In the genomic region with DNA sequence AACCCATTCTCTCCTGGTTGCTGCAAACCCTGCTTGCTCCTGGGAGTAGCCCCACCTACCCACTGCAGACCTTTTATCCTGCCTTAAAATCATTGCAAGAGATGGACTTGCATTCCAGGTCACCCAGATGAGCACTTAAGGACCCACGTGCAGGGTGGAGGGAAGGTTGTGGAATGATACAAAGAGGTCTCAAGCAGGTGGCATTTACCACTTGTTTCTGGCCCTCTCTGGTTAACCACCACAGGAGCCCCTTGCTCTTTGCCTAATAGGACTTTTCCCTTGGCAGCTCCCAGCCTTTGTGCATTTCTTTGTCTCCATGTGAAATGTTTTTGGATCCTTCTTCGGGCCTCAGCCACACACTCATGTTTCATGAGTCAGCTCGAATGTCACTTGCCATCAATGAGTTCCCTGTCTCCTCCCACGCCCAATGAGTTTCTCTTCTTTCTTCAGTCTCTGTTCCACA, we compare ENCODE assay signal across 13 mouse cellular contexts. TPM values are rescaled to one million over a fixed set of nuclear protein-coding genes. Genes with fewer than 3 reads are reported as not detected.
A peak's percentile ranks its signal among the peaks of the same experiment; 100 is the strongest.
DNase-seq lines count a peak whose midpoint lies in the region; ATAC-seq and TF ChIP-seq lines count a peak whose summit lies in the region.
"Had no signal": no experiment of that assay in that cellular context is flagged by ENCODE, and none has a peak within 500 bp of the region (broad histone marks: within the 10 kb centered on the region; RNA-seq: fewer than 3 reads in every experiment).

No protein-coding gene starts in this region.

- no peaks in the 10 kb centered on the region for H3K9me3 ChIP-seq in heart, embryonic 15.5 days (replicated peaks)
- H3K9me3 ChIP-seq: limb, embryonic 15.5 days had no signal

- H3K9ac ChIP-seq in heart, adult 2 months (ENCODE audit: low read depth, low read length) = no peak overlapping the region
- no peak overlapping the region for H3K9ac ChIP-seq in heart, embryonic 15.5 days
- H3K9ac ChIP-seq: limb, embryonic 15.5 days had no signal

- H3K27ac ChIP-seq in heart, adult 2 months = peak overlapping the region; percentile 36; the same call in 1 of the 2 replicates
- H3K27ac ChIP-seq in heart, embryonic 15.5 days = peak overlapping the region; percentile 77
- H3K27ac ChIP-seq: limb, embryonic 15.5 days had no signal

- H3K27me3 ChIP-seq in heart, adult 2 months (ENCODE audit: control insufficient read depth, insufficient read depth, low read length) = no peaks in the 10 kb centered on the region
- no peaks in the 10 kb centered on the region for H3K27me3 ChIP-seq in heart, embryonic 15.5 days
- H3K27me3 ChIP-seq: limb, embryonic 15.5 days had no signal

- no peak for ATAC-seq in heart, embryonic 15.5 days (replicated peaks; ENCODE audit: insufficient number of reproducible peaks, insufficient read depth, low FRiP score, low read depth)

- H3K36me3 ChIP-seq in heart, adult 2 months (ENCODE audit: control insufficient read depth, insufficient read depth, low read length) = peaks cover 12% of the 10 kb centered on the region
- H3K36me3 ChIP-seq in heart, embryonic 15.5 days = no peaks in the 10 kb centered on the region
- H3K36me3 ChIP-seq: limb, embryonic 15.5 days had no signal

- no peaks in the 10 kb centered on the region for H3K79me2 ChIP-seq in heart, adult 2 months (replicated peaks; ENCODE audit: control insufficient read depth, insufficient read depth, low read length)

- H3K4me1 ChIP-seq in heart, adult 2 months (ENCODE audit: control insufficient read depth, insufficient read depth, low read length) = peaks cover 10% of the 10 kb centered on the region
- peaks cover 31% of the 10 kb centered on the region for H3K4me1 ChIP-seq in heart, embryonic 15.5 days (replicated peaks)

- TF ChIP-seq CTCF in heart, adult 2 months (IDR thresholded peaks at IDR 0.05) = no peak

- no peak for TF ChIP-seq POLR2A in heart, adult 2 months (IDR thresholded peaks at IDR 0.05; ENCODE audit: insufficient read depth, low read depth, low read length)

- TF ChIP-seq EP300 in heart, adult 2 months (IDR thresholded peaks at IDR 0.05; ENCODE audit: insufficient read depth, low read depth, low read length) = no peak

- intact Hi-C loops in heart, adult 2 months (cut with DNase I) = loop anchor here (5.0 kb wide), 1 partner anchor 40 kb away; the partner anchor contains the start of gene Pcdh7
- intact Hi-C loops in heart, postnatal 14 days (cut with DNase I) = loop anchor here (5.0 kb wide), 1 partner anchor 40 kb away; the partner anchor contains the start of gene Pcdh7

- DNase-seq in heart, adult 2 months = no peak
- DNase-seq in heart, postnatal 14 days = no peak
- DNase-seq in retina, postnatal 1 day = peak; percentile 2
- no peak for DNase-seq in retina, embryonic 14.5 days (ENCODE audit: low spot score)
- DNase-seq in telencephalon, adult 2 months (ENCODE audit: low read depth, low spot score) = peak; percentile 22
- no peak for DNase-seq in urinary bladder, postnatal 4 days (ENCODE audit: low spot score in 2 of 2)
- DNase-seq in thymus, postnatal 0 days (ENCODE audit: low spot score) = no peak
- DNase-seq: adrenal gland, postnatal 25 days; kidney, postnatal 25 days; spleen, adult 18-20 months; thymus, postnatal 25 days had no signal

- 22% methylated on average over 4 of the region's 4 CpGs for WGBS in heart, adult 2 months
- WGBS in heart, embryonic 15.5 days = 29% methylated on average over 4 of the region's 4 CpGs

- no peak overlapping the region for H3K4me2 ChIP-seq in heart, embryonic 15.5 days
- H3K4me2 ChIP-seq: limb, embryonic 15.5 days had no signal

- no peak overlapping the region for H3K4me3 ChIP-seq in heart, adult 2 months
- no peak overlapping the region for H3K4me3 ChIP-seq in heart, embryonic 15.5 days
- H3K4me3 ChIP-seq: limb, embryonic 15.5 days had no signal

RNA-seq across cellular contexts. Expression of gene Pcdh7, which starts 39.7 kb away (rescaled TPM):
- total RNA-seq in heart, adult 2 months (2021) = 100 to 1,000 TPM in 1 of 2 experiments, 10 to 100 TPM in 1; 82.7 to 107 TPM
- 44.0 and 72.3 TPM in 2 replicates for polyA plus RNA-seq in heart, adult 2 months (2012; rRNA removed)
- 100 to 1,000 TPM; 113 to 135 TPM for total RNA-seq in heart, postnatal 14 days (2021)
- polyA plus RNA-seq in heart, embryonic 15.5 days (2015; fragmentation: Nextera tagmentation; extraction: Ambion mirVana) = 21.1 and 21.8 TPM in 2 replicates
- 0.89 and 1.0 TPM in 2 replicates for polyA plus RNA-seq in thymus, postnatal 0 days (2015; fragmentation: Nextera tagmentation; extraction: Ambion mirVana)

Comparison
In these comparisons a context has a peak if more than half of its experiments do, and no peak if none do; other contexts are left out.
1. DNase-seq: peak in retina, postnatal 1 day (single experiment) and telencephalon, adult 2 months (single experiment); none in heart, adult 2 months (0 of 2), heart, postnatal 14 days (0 of 2), retina, embryonic 14.5 days (single experiment), urinary bladder, postnatal 4 days (0 of 2) and thymus, postnatal 0 days (single experiment).
2. RNA of gene Pcdh7, which starts 39.7 kb away (polyA plus RNA-seq): 44.0 to 72.3 TPM in heart, adult 2 months and 21.1 to 21.8 TPM in heart, embryonic 15.5 days; 0.89 to 1.0 TPM in thymus, postnatal 0 days; every median in the first group is over 10 times any median in the second.